Mouse (Mus musculus): Measurements from ENCODE around the gene Magi1. TPM values are rescaled to one million over a fixed set of nuclear protein-coding genes. Genes with fewer than 3 reads are reported as not detected.

The Magi1 gene
- total and polyA plus RNA-seq, 3 experiments = not detected

DNA sequence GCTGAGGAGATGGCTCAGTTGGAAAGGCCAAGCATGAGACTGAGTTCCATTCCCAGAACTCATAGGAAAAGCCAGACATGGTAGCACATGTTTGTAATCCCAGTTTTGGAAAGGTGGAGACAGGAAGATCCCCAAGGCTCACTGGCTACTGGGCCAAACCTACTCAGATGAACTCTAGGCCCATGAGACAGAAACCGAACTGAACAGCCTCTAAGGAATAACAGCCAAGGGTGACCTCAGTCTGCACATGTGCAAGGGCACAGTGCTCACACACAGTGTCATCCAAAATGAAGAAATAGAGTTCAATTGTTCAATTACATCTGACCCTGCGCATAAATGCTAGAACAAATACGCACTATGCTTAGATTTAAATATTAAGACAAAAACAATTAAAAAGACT is 547.6 kb downstream of the Magi1 start:
- H3K4me3 ChIP-seq (ENCODE audit: control insufficient read depth in 1 of 2, insufficient read depth in 1 of 2, low read depth in 2 of 2, low read length in 2 of 2) = no peak overlapping the region
- H3K36me3 ChIP-seq (ENCODE audit: control insufficient read depth in 1 of 2, insufficient read depth in 2 of 2, low read length in 2 of 2) = no peaks in the 10 kb centered on the region
- no peak overlapping the region for H3K27ac ChIP-seq (ENCODE audit: control insufficient read depth, low read depth, low read length)
- no peak for TF ChIP-seq MYC (IDR thresholded peaks at IDR 0.05; ENCODE audit: low read depth, low read length)
- TF ChIP-seq GABPA (IDR thresholded peaks at IDR 0.05; ENCODE audit: low read depth, low read length) = no peak
- TF ChIP-seq CHD2 (IDR thresholded peaks at IDR 0.05; ENCODE audit: low read length) = no peak
- TF ChIP-seq MXI1 (IDR thresholded peaks at IDR 0.05; ENCODE audit: low read depth, low read length) = no peak
- H3K9me3 ChIP-seq (replicated peaks; ENCODE audit: insufficient read depth, low read length) = no peaks in the 10 kb centered on the region
- DNase-seq (ENCODE audit: low read depth, low spot score) = no peak
- H3K79me2 ChIP-seq (ENCODE audit: control insufficient read depth, insufficient read depth, low read length, poor library complexity) = no peaks in the 10 kb centered on the region
- H3K4me1 ChIP-seq (ENCODE audit: control insufficient read depth in 1 of 2, insufficient read depth in 2 of 2, low read length in 2 of 2) = no peaks in the 10 kb centered on the region
- no peaks in the 10 kb centered on the region for H3K27me3 ChIP-seq (ENCODE audit: control insufficient read depth in 1 of 2, insufficient read depth in 2 of 2, low read length in 2 of 2)
- no peak overlapping the region for H3K9ac ChIP-seq (ENCODE audit: control insufficient read depth, low read depth, low read length, poor library complexity, severe bottlenecking)

- Histone ChIP-seq H3K27me3 (ENCODE audit: control insufficient read depth in 1 of 2, insufficient read depth in 2 of 2, low read length in 2 of 2) (no peaks in the 10 kb centered on the region), H3K79me2 (ENCODE audit: control insufficient read depth, insufficient read depth, low read length, poor library complexity) (no peaks in the 10 kb centered on the region), H3K9ac (ENCODE audit: control insufficient read depth, low read depth, low read length, poor library complexity, severe bottlenecking) (no peak overlapping the region), H3K4me1 (ENCODE audit: control insufficient read depth in 1 of 2, insufficient read depth in 2 of 2, low read length in 2 of 2) (no peaks in the 10 kb centered on the region), H3K9me3 (replicated peaks; ENCODE audit: insufficient read depth, low read length) (no peaks in the 10 kb centered on the region), H3K4me3 (ENCODE audit: control insufficient read depth in 1 of 2, insufficient read depth in 1 of 2, low read depth in 2 of 2, low read length in 2 of 2) (no peak overlapping the region), H3K36me3 (ENCODE audit: control insufficient read depth in 1 of 2, insufficient read depth in 2 of 2, low read length in 2 of 2) (no peaks in the 10 kb centered on the region), H3K27ac (ENCODE audit: control insufficient read depth, low read depth, low read length) (no peak overlapping the region)
- TF ChIP-seq GABPA (IDR thresholded peaks at IDR 0.05; ENCODE audit: low read depth, low read length) (no peak), HCFC1 (IDR thresholded peaks at IDR 0.05; ENCODE audit: low read depth, low read length) (no peak), ZNF384 (IDR thresholded peaks at IDR 0.05; ENCODE audit: low read depth, low read length) (no peak), ZMIZ1 (IDR thresholded peaks at IDR 0.05; ENCODE audit: low read depth, low read length) (no peak), ZC3H11A (IDR thresholded peaks at IDR 0.05; ENCODE audit: low read depth, low read length) (no peak), MAFK (IDR thresholded peaks at IDR 0.05; ENCODE audit: borderline replicate concordance, low read depth, low read length) (no peak), RCOR1 (IDR thresholded peaks at IDR 0.05; ENCODE audit: low read depth, low read length) (no peak), SMC3 (IDR thresholded peaks at IDR 0.05; ENCODE audit: low read depth, low read length) (no peak), USF1 (IDR thresholded peaks at IDR 0.05; ENCODE audit: low read depth, low read length) (no peak), ZKSCAN1 (IDR thresholded peaks at IDR 0.05; ENCODE audit: low read depth, low read length) (no peak), TCF12 (IDR thresholded peaks at IDR 0.05; ENCODE audit: low read depth, low read length) (no peak), JUND (IDR thresholded peaks at IDR 0.05; ENCODE audit: low read depth, low read length) (no peak), NELFE (IDR thresholded peaks at IDR 0.05; ENCODE audit: low read depth, low read length) (no peak), USF2 (IDR thresholded peaks at IDR 0.05; ENCODE audit: borderline replicate concordance in 1 of 2, insufficient read depth in 1 of 2, low read depth in 1 of 2, low read length in 2 of 2) (no peak), CHD2 (IDR thresholded peaks at IDR 0.05; ENCODE audit: low read length) (no peak), KAT2A (conservative IDR thresholded peaks at IDR 0.05; ENCODE audit: low read depth, low read length) (no peak), MYB (IDR thresholded peaks at IDR 0.05; ENCODE audit: low read depth, low read length) (no peak), POLR2A (IDR thresholded peaks at IDR 0.05; ENCODE audit: control insufficient read depth in 1 of 2, insufficient read depth in 1 of 2, low read depth in 1 of 2, low read length in 2 of 2, poor library complexity in 1 of 2) (no peak)
- no peak for DNase-seq (ENCODE audit: low read depth, low spot score)
Measured at GRCm38 (mm10) chr6:93733800-93734199, 549.9 kb downstream of the Magi1 start.

All from MEL (cell line).